Mouse (Mus musculus): Measurements from ENCODE around the gene Scn8a. TPM values are rescaled to one million over a fixed set of nuclear protein-coding genes. Genes with fewer than 3 reads are reported as not detected.

Gene Scn8a
- polyA plus RNA-seq, 1 experiment from 2014 or later = 8.1 TPM

DNA sequence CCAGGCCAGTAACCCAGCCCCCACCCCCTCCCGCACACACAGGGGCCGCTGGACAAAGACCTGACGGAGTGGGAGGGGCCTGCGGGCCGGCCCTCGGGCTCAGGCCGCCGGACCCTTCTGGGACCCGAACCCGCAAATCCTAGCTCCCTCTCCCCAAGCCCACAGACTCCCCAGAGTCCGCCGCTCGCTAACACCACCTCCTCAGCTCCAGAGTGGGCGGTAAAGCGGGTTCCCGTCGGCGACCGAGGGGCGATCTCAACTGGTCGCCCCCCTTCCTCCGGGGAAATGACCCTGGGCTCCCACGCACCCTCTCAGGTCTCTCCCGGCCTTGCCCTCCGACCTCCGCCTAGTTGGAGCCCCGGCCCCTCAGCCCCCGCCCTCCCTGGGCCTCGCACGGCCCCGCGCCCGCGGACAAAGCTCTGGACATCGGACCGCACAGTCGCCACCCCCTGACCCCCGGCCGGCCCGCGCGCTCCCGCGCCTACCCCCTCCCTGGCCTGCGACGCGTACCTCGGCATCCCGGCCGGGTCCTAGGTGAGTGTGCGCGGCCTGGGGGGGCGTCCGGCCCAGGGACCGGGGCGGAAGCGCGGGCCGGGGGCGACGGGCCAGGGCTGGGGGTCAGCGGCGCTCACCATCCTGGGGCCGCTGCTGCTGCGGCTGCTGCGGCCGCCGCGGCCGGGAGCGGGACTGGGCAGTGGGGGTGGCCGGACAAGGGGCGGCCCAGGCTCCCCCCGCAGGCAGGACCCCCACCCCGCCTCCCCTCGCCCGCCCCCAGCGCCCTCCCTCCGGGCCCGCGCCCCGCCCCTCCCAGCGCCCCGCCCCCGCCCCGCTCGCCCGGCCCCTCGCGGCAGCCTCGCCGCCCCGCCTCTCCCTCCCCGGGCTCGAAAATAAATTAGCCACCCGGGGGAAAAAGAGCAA lies 208.4 kb downstream of the Scn8a start, which contains the start of gene Fignl2:
Gene Fignl2 (minus strand): TSS at position 755 of the 918 bp plus-strand sequence.
- Histone ChIP-seq H3K4me3 (ENCODE audit: low read length) (peak within 1 kb of the TSS; percentile 81), H3K9me3 (ENCODE audit: low read length) (no peaks in the 10 kb centered on the region), H3K27me3 (ENCODE audit: insufficient read depth, low read length) (no peaks in the 10 kb centered on the region), H3K4me1 (ENCODE audit: insufficient read depth, low read length) (peaks cover 72% of the 10 kb centered on the region), H3K4me2 (replicated peaks; ENCODE audit: low read depth, low read length) (peak within 1 kb of the TSS; percentile 80), H3K36me3 (ENCODE audit: insufficient read depth, low read length) (no peaks in the 10 kb centered on the region), H3K9ac (replicated peaks; ENCODE audit: low read length) (peak within 1 kb of the TSS; percentile 96), H3K27ac (ENCODE audit: low read length) (peak within 1 kb of the TSS; percentile 97)
- under 1% methylated on average over 44 of the region's 96 CpGs for WGBS
- ATAC-seq (ENCODE audit: low FRiP score, low TSS enrichment) = peak; percentile 49

- H3K9me3 ChIP-seq (ENCODE audit: low read length) = no peaks in the 10 kb centered on the region
- peaks cover 65% of the 10 kb centered on the region for H3K4me1 ChIP-seq (ENCODE audit: insufficient read depth, low read length)
- H3K27me3 ChIP-seq (ENCODE audit: insufficient read depth, low read length) = no peaks in the 10 kb centered on the region
- H3K27ac ChIP-seq (ENCODE audit: low read length) = peak overlapping the region; percentile 97
- H3K4me3 ChIP-seq (ENCODE audit: low read length) = peak overlapping the region; percentile 81
- H3K4me2 ChIP-seq (replicated peaks; ENCODE audit: low read depth, low read length) = peak overlapping the region; percentile 80
- peak overlapping the region; percentile 96 for H3K9ac ChIP-seq (replicated peaks; ENCODE audit: low read length)
- ATAC-seq (ENCODE audit: low FRiP score, low TSS enrichment) = peak; percentile 88
- no peaks in the 10 kb centered on the region for H3K36me3 ChIP-seq (ENCODE audit: insufficient read depth, low read length)
- WGBS = 0% methylated on average over 21 of the region's 30 CpGs
These were observed 209.1 kb downstream of the Scn8a start for GRCm38 (mm10) chr15:101078731-101079156.

- H3K4me2 ChIP-seq (replicated peaks; ENCODE audit: low read depth, low read length) = no peak overlapping the region
- no peaks in the 10 kb centered on the region for H3K9me3 ChIP-seq (ENCODE audit: low read length)
- no peak for ATAC-seq (ENCODE audit: low FRiP score, low TSS enrichment)
- H3K9ac ChIP-seq (replicated peaks; ENCODE audit: low read length) = 0 out of 2 replicates have a peak overlapping the region, but pooled peaks have one; percentile 3
- H3K4me3 ChIP-seq (ENCODE audit: low read length) = no peak overlapping the region
- no peaks in the 10 kb centered on the region for H3K36me3 ChIP-seq (ENCODE audit: insufficient read depth, low read length)
- WGBS = 82% methylated on average over 9 of the region's 9 CpGs
- H3K27me3 ChIP-seq (ENCODE audit: insufficient read depth, low read length) = no peaks in the 10 kb centered on the region
- peaks cover 57% of the 10 kb centered on the region for H3K4me1 ChIP-seq (ENCODE audit: insufficient read depth, low read length)
- H3K27ac ChIP-seq (ENCODE audit: low read length) = no peak overlapping the region
These were observed 210.4 kb downstream of the Scn8a start for GRCm38 (mm10) chr15:101080031-101080520.

GRCm38 (mm10) chr15:101081035-101081548 lies 211.4 kb downstream of the Scn8a start:
- Histone ChIP-seq H3K9ac (replicated peaks; ENCODE audit: low read length) (no peak overlapping the region; the same call in 1 of the 2 replicates), H3K9me3 (ENCODE audit: low read length) (no peaks in the 10 kb centered on the region), H3K36me3 (ENCODE audit: insufficient read depth, low read length) (no peaks in the 10 kb centered on the region), H3K4me1 (ENCODE audit: insufficient read depth, low read length) (peaks cover 47% of the 10 kb centered on the region), H3K27me3 (ENCODE audit: insufficient read depth, low read length) (no peaks in the 10 kb centered on the region), H3K4me3 (ENCODE audit: low read length) (no peak overlapping the region), H3K27ac (ENCODE audit: low read length) (no peak overlapping the region), H3K4me2 (replicated peaks; ENCODE audit: low read depth, low read length) (no peak overlapping the region)
- no peak for ATAC-seq (ENCODE audit: low FRiP score, low TSS enrichment)
- 76% methylated on average over 7 of the region's 7 CpGs for WGBS

DNA sequence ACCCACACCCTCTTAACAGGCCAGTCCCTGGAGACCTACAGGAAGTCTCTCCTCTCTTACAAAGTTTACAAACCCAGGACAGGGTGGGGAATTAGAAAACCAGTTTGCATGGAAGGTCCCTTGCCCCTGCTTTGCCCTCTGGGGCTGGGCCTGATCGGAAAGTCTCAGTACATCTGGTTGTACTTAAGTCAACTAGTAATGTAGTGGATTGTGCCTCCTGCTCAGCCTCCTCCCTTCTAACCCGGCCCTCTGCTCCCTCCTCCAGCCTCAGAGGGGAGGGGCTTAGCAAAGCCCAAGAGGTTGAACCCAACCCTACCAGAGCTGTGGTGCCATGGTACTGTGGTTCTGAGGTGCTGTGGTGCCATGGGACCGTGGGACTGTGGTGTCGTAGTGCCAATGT lies 212.6 kb downstream of the Scn8a start:
- no peak overlapping the region for H3K4me3 ChIP-seq (ENCODE audit: low read length)
- no peaks in the 10 kb centered on the region for H3K36me3 ChIP-seq (ENCODE audit: insufficient read depth, low read length)
- 49% methylated on average over 4 of the region's 4 CpGs for WGBS
- H3K9ac ChIP-seq (replicated peaks; ENCODE audit: low read length) = no peak overlapping the region
- H3K4me2 ChIP-seq (replicated peaks; ENCODE audit: low read depth, low read length) = no peak overlapping the region
- H3K27me3 ChIP-seq (ENCODE audit: insufficient read depth, low read length) = peaks cover 5% of the 10 kb centered on the region; the same call in 1 of the 2 replicates
- no peak for ATAC-seq (ENCODE audit: low FRiP score, low TSS enrichment)
- peaks cover 38% of the 10 kb centered on the region for H3K4me1 ChIP-seq (ENCODE audit: insufficient read depth, low read length)
- H3K9me3 ChIP-seq (ENCODE audit: low read length) = no peaks in the 10 kb centered on the region
- no peak overlapping the region for H3K27ac ChIP-seq (ENCODE audit: low read length)

- Histone ChIP-seq H3K9ac (replicated peaks; ENCODE audit: low read length) (no peak overlapping the region), H3K4me2 (replicated peaks; ENCODE audit: low read depth, low read length) (no peak overlapping the region)
These were observed 214.8 kb downstream of the Scn8a start for GRCm38 (mm10) chr15:101084499-101084898.

DNA sequence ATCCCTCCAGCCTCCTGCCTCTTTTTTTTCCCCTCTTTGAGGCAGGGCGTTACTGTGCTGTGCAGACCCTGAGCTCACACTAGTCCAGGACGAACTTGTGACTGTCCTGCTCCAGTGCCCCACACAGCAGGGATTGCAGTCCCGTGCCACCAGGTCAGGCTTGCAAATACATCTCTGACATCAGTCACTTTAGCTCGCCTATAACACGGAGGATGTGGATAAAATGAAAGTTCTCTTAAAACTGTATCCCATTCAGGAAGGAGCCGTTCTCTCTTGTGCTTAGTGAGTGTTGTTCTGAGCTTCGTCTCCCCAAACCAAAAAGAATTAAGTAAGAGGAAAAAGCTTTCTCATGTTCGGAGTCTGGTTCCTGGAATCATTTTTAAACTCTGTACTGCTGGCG lies 216.8 kb downstream of the Scn8a start:
- no peak overlapping the region for H3K4me3 ChIP-seq (ENCODE audit: low read length)
- no peak; the same call in 1 of the 2 replicates for ATAC-seq (ENCODE audit: low FRiP score, low TSS enrichment)
- H3K9ac ChIP-seq (replicated peaks; ENCODE audit: low read length) = no peak overlapping the region
- WGBS = 59% methylated on average over 9 of the region's 9 CpGs
- no peak overlapping the region for H3K4me2 ChIP-seq (replicated peaks; ENCODE audit: low read depth, low read length)
- peaks cover 15% of the 10 kb centered on the region; the same call in 1 of the 2 replicates for H3K27me3 ChIP-seq (ENCODE audit: insufficient read depth, low read length)
- no peaks in the 10 kb centered on the region for H3K36me3 ChIP-seq (ENCODE audit: insufficient read depth, low read length)
- H3K4me1 ChIP-seq (ENCODE audit: insufficient read depth, low read length) = peaks cover 15% of the 10 kb centered on the region
- no peaks in the 10 kb centered on the region for H3K9me3 ChIP-seq (ENCODE audit: low read length)
- no peak overlapping the region for H3K27ac ChIP-seq (ENCODE audit: low read length)

More at GRCm38 (mm10) chr15:101084499-101084898, 214.8 kb downstream of the Scn8a start:
- peaks cover 30% of the 10 kb centered on the region for H3K4me1 ChIP-seq (ENCODE audit: insufficient read depth, low read length)
- ATAC-seq (ENCODE audit: low FRiP score, low TSS enrichment) = no peak
- H3K27me3 ChIP-seq (ENCODE audit: insufficient read depth, low read length) = peaks cover 7% of the 10 kb centered on the region; the same call in 1 of the 2 replicates
- H3K4me3 ChIP-seq (ENCODE audit: low read length) = no peak overlapping the region
- H3K9me3 ChIP-seq (ENCODE audit: low read length) = no peaks in the 10 kb centered on the region
- 60% methylated on average over 10 of the region's 10 CpGs for WGBS
- H3K27ac ChIP-seq (ENCODE audit: low read length) = no peak overlapping the region
- H3K36me3 ChIP-seq (ENCODE audit: insufficient read depth, low read length) = no peaks in the 10 kb centered on the region

GRCm38 (mm10) chr15:101086956-101087355 lies 217.3 kb downstream of the Scn8a start:
- no peak for ATAC-seq (ENCODE audit: low FRiP score, low TSS enrichment)
- 64% methylated on average over 3 of the region's 3 CpGs for WGBS
- H3K27ac ChIP-seq (ENCODE audit: low read length) = no peak overlapping the region
- H3K4me1 ChIP-seq (ENCODE audit: insufficient read depth, low read length) = peaks cover 12% of the 10 kb centered on the region; the same call in 1 of the 2 replicates
- H3K4me2 ChIP-seq (replicated peaks; ENCODE audit: low read depth, low read length) = no peak overlapping the region
- no peaks in the 10 kb centered on the region for H3K9me3 ChIP-seq (ENCODE audit: low read length)
- H3K27me3 ChIP-seq (ENCODE audit: insufficient read depth, low read length) = peaks cover 15% of the 10 kb centered on the region; the same call in 1 of the 2 replicates
- H3K4me3 ChIP-seq (ENCODE audit: low read length) = no peak overlapping the region
- H3K9ac ChIP-seq (replicated peaks; ENCODE audit: low read length) = no peak overlapping the region
- no peaks in the 10 kb centered on the region for H3K36me3 ChIP-seq (ENCODE audit: insufficient read depth, low read length)

- WGBS = 74% methylated on average over 4 of the region's 4 CpGs
- H3K27me3 ChIP-seq (ENCODE audit: insufficient read depth, low read length) = peaks cover 15% of the 10 kb centered on the region; the same call in 1 of the 2 replicates
- no peak overlapping the region for H3K4me3 ChIP-seq (ENCODE audit: low read length)
- no peak overlapping the region for H3K9ac ChIP-seq (replicated peaks; ENCODE audit: low read length)
- peaks cover 20% of the 10 kb centered on the region for H3K4me1 ChIP-seq (ENCODE audit: insufficient read depth, low read length)
- no peak for ATAC-seq (ENCODE audit: low FRiP score, low TSS enrichment)
- H3K4me2 ChIP-seq (replicated peaks; ENCODE audit: low read depth, low read length) = no peak overlapping the region
- H3K9me3 ChIP-seq (ENCODE audit: low read length) = no peaks in the 10 kb centered on the region
- no peak overlapping the region for H3K27ac ChIP-seq (ENCODE audit: low read length)
- H3K36me3 ChIP-seq (ENCODE audit: insufficient read depth, low read length) = no peaks in the 10 kb centered on the region
These were observed 218.6 kb downstream of the Scn8a start for GRCm38 (mm10) chr15:101088291-101088690.
